Mouse (Mus musculus): ENCODE measurements around the gene Elobl. TPM values are rescaled to one million over a fixed set of nuclear protein-coding genes. Genes with fewer than 3 reads are reported as not detected.

Elobl gene
- polyA plus RNA-seq, 1 experiment from 2014 or later: not detected

DNA sequence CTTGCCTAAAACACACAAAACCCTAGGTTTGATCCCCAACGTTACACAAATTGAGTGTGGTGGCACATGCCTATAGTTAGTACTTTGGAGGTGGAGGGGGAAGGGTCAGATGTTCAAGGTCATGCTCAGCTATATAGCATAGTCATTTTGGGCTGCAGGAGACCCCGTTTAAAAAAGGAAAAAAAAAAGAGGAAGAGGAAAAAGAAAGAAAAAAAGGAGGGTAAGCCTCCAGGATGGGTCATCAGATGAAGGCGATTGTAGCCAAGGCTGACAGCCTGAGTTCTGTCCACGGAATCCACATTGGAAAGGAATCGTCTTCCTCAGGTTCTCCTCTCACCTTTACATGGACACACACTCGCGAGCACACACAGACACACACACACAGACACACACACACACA is 27.8 kb upstream of the Elobl start:
- Histone ChIP-seq H3K27ac (ENCODE audit: low read depth, low read length) (no peak overlapping the region), H3K9me3 (ENCODE audit: control insufficient read depth) (no peaks in the 10 kb centered on the region), H3K4me2 (replicated peaks; ENCODE audit: low read depth) (no peak overlapping the region), H3K4me3 (ENCODE audit: low read depth, low read length) (no peak overlapping the region), H3K4me1 (replicated peaks; ENCODE audit: control insufficient read depth, insufficient read depth, low read length) (no peaks in the 10 kb centered on the region; the same call in 1 of the 2 replicates), H3K36me3 (ENCODE audit: control insufficient read depth, insufficient read depth) (no peaks in the 10 kb centered on the region), H3K9ac (ENCODE audit: low read depth, low read length) (no peak overlapping the region), H3K27me3 (replicated peaks; ENCODE audit: control insufficient read depth, insufficient read depth, low read length) (no peaks in the 10 kb centered on the region)
- no peak for TF ChIP-seq CTCF (IDR thresholded peaks at IDR 0.05; ENCODE audit: low read depth)
- no peak for ATAC-seq
- 84% methylated on average over 7 of the region's 7 CpGs for WGBS

DNA sequence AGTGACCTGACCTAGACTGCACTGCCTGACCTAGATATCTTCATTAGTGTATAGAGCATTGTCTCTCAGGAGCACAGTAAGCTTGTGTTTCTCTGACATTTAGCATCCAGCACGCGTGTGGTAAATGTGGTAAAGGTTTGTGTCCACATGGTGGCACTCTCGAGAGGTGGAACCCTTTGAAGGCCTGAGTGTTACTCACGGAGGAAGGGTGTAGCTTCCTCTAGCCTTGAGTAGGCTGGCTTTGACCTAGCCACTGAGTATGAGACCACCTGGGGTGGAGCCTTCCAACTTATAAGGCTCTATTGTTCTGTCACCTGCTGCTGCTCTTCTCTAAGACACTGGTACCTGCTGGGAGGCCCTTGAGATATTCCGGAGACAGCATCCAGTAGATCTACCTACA is 26.9 kb upstream of the Elobl start:
- Histone ChIP-seq H3K4me2 (replicated peaks; ENCODE audit: low read depth) (no peak overlapping the region), H3K9me3 (ENCODE audit: control insufficient read depth) (no peaks in the 10 kb centered on the region), H3K27me3 (replicated peaks; ENCODE audit: control insufficient read depth, insufficient read depth, low read length) (no peaks in the 10 kb centered on the region), H3K36me3 (ENCODE audit: control insufficient read depth, insufficient read depth) (no peaks in the 10 kb centered on the region), H3K27ac (ENCODE audit: low read depth, low read length) (no peak overlapping the region), H3K9ac (ENCODE audit: low read depth, low read length) (no peak overlapping the region), H3K4me1 (replicated peaks; ENCODE audit: control insufficient read depth, insufficient read depth, low read length) (no peaks in the 10 kb centered on the region), H3K4me3 (ENCODE audit: low read depth, low read length) (no peak overlapping the region)
- WGBS: 21% methylated on average over 5 of the region's 5 CpGs
- ATAC-seq: peak; percentile 32; the same call in 1 of the 2 replicates
- TF ChIP-seq CTCF (IDR thresholded peaks at IDR 0.05; ENCODE audit: low read depth): peak; percentile 90

DNA sequence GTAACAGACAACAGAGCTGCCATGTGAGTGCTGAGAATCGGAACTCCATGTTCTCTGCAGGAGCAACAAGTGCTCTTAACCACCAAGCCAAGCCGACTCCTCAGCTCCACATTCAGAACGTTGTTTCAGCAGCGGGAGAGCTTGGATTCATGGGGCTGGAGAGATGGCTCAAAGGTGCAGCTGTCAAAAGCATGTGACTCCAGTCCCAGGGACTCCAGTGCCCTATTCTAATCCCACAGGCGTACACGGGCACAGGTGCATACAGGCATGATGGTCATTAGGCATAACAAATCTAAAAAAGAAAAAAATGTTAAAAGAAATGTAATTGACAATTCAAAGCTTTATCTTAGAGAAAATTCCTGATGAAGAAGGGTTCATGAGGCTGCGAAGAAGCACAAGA is 26.5 kb upstream of the Elobl start:
- H3K36me3 ChIP-seq (ENCODE audit: control insufficient read depth, insufficient read depth): no peaks in the 10 kb centered on the region
- no peak for ATAC-seq
- H3K4me2 ChIP-seq (replicated peaks; ENCODE audit: low read depth): no peak overlapping the region
- H3K9me3 ChIP-seq (ENCODE audit: control insufficient read depth): no peaks in the 10 kb centered on the region
- no peaks in the 10 kb centered on the region for H3K4me1 ChIP-seq (replicated peaks; ENCODE audit: control insufficient read depth, insufficient read depth, low read length)
- no peaks in the 10 kb centered on the region for H3K27me3 ChIP-seq (replicated peaks; ENCODE audit: control insufficient read depth, insufficient read depth, low read length)
- H3K9ac ChIP-seq (ENCODE audit: low read depth, low read length): no peak overlapping the region
- WGBS: 53% methylated on average over 7 of the region's 7 CpGs
- H3K27ac ChIP-seq (ENCODE audit: low read depth, low read length): no peak overlapping the region
- TF ChIP-seq CTCF (IDR thresholded peaks at IDR 0.05; ENCODE audit: low read depth): no peak
- no peak overlapping the region for H3K4me3 ChIP-seq (ENCODE audit: low read depth, low read length)

DNA sequence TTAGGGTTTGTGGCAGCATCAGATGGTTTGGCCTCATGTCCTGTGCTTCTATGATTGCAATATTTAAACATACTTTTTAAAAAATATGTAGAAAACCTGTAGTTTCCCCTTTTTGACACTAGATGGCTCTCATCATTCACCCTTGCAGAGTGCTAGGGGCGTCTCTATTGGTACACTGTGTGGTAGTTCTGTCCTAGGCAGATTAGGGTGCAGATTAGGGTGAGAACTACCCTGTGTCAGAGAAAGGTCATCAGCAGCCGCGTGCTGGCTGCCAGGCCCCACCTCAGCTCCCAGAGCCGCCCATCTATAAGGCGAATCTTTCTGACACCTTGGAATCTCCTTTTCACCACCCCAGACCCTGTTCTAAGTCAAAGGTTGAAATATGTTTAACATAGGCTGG is 22.8 kb upstream of the Elobl start:
- peak; percentile 55; the same call in 1 of the 2 replicates for ATAC-seq
- TF ChIP-seq CTCF (IDR thresholded peaks at IDR 0.05; ENCODE audit: low read depth): peak; percentile 75
- Histone ChIP-seq H3K4me1 (replicated peaks; ENCODE audit: control insufficient read depth, insufficient read depth, low read length) (no peaks in the 10 kb centered on the region), H3K27me3 (replicated peaks; ENCODE audit: control insufficient read depth, insufficient read depth, low read length) (no peaks in the 10 kb centered on the region), H3K4me3 (ENCODE audit: low read depth, low read length) (no peak overlapping the region), H3K27ac (ENCODE audit: low read depth, low read length) (no peak overlapping the region), H3K36me3 (ENCODE audit: control insufficient read depth, insufficient read depth) (peaks cover 15% of the 10 kb centered on the region; the same call in 1 of the 2 replicates), H3K4me2 (replicated peaks; ENCODE audit: low read depth) (no peak overlapping the region), H3K9me3 (ENCODE audit: control insufficient read depth) (no peaks in the 10 kb centered on the region), H3K9ac (ENCODE audit: low read depth, low read length) (no peak overlapping the region)
- 53% methylated on average over 5 of the region's 5 CpGs for WGBS

DNA sequence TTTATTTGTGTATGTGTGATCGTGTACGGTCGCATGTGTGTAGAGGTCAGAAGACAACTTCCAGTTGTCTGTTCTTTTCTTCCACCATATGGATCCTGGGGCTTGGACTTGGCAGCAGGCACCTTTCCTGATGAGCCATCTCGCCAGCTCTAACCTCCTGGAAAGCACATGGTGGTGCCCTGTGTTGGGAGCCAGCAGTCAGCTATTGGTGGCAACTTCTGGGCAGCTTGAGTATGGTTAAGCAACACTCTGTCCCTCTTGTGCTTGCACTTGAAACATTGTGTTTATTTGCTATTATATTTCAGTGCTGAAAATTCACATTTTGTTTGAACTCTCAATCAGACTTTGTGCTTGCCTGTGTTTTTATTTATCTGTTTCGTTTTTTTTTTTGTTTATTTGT is 22.2 kb upstream of the Elobl start:
- no peak for TF ChIP-seq CTCF (IDR thresholded peaks at IDR 0.05; ENCODE audit: low read depth)
- Histone ChIP-seq H3K36me3 (ENCODE audit: control insufficient read depth, insufficient read depth) (peaks cover 18% of the 10 kb centered on the region; the same call in 1 of the 2 replicates), H3K4me2 (replicated peaks; ENCODE audit: low read depth) (no peak overlapping the region), H3K9ac (ENCODE audit: low read depth, low read length) (no peak overlapping the region), H3K4me1 (replicated peaks; ENCODE audit: control insufficient read depth, insufficient read depth, low read length) (no peaks in the 10 kb centered on the region), H3K9me3 (ENCODE audit: control insufficient read depth) (no peaks in the 10 kb centered on the region), H3K27ac (ENCODE audit: low read depth, low read length) (no peak overlapping the region), H3K27me3 (replicated peaks; ENCODE audit: control insufficient read depth, insufficient read depth, low read length) (no peaks in the 10 kb centered on the region), H3K4me3 (ENCODE audit: low read depth, low read length) (no peak overlapping the region)
- WGBS: 76% methylated on average over 5 of the region's 5 CpGs
- no peak for ATAC-seq

DNA sequence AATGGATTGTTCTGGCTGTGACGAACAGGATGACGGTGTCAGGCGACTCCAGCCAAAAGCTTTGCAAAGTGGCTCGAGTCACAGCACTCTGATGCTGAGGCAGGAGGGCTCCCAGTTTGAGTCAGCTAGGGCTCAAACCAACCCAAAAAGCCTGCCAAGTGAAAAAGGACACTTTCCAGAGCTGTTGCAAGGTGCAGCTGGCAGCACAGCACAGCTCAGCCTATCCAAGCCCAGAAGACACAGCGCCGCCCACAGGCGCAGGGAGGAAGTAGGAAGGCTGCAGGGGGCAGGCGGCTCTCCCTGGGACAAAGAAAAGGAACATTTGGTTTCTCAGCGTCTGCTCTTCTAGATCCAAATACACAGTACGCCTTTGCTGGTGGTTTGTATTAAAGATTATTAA is 19.9 kb upstream of the Elobl start:
- Histone ChIP-seq H3K36me3 (ENCODE audit: control insufficient read depth, insufficient read depth) (peaks cover 29% of the 10 kb centered on the region; the same call in 1 of the 2 replicates), H3K27me3 (replicated peaks; ENCODE audit: control insufficient read depth, insufficient read depth, low read length) (no peaks in the 10 kb centered on the region), H3K9ac (ENCODE audit: low read depth, low read length) (no peak overlapping the region), H3K4me1 (replicated peaks; ENCODE audit: control insufficient read depth, insufficient read depth, low read length) (no peaks in the 10 kb centered on the region), H3K9me3 (ENCODE audit: control insufficient read depth) (no peaks in the 10 kb centered on the region), H3K4me3 (ENCODE audit: low read depth, low read length) (no peak overlapping the region), H3K4me2 (replicated peaks; ENCODE audit: low read depth) (no peak overlapping the region), H3K27ac (ENCODE audit: low read depth, low read length) (no peak overlapping the region)
- WGBS: 88% methylated on average over 10 of the region's 10 CpGs
- TF ChIP-seq CTCF (IDR thresholded peaks at IDR 0.05; ENCODE audit: low read depth): peak; percentile 24; the same call in 1 of the 2 replicates
- ATAC-seq: no peak

DNA sequence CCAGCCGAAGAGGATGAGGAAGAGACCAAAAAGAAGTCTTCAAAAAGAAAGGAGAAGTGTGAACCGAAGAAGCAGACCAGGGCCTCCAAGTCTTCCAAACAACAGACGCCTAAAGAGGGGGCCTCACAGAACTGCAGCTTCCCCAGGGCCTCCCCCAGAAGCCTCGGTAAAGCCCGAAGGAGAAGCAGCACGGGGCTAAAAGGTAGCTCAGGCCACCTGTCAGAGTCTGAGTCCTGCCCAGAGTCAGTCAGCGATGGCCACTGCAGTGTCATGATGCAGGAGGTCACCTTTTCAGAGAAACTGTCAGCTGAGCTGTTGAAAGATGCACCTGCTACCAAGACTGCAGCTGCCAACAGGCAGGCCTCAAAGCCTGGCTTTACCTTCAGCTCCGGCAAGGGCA is 14.6 kb upstream of the Elobl start:
- WGBS: 86% methylated on average over 8 of the region's 8 CpGs
- Histone ChIP-seq H3K36me3 (ENCODE audit: control insufficient read depth, insufficient read depth) (peaks cover 33% of the 10 kb centered on the region), H3K4me2 (replicated peaks; ENCODE audit: low read depth) (no peak overlapping the region), H3K4me3 (ENCODE audit: low read depth, low read length) (no peak overlapping the region), H3K27ac (ENCODE audit: low read depth, low read length) (no peak overlapping the region), H3K27me3 (replicated peaks; ENCODE audit: control insufficient read depth, insufficient read depth, low read length) (no peaks in the 10 kb centered on the region), H3K9me3 (ENCODE audit: control insufficient read depth) (no peaks in the 10 kb centered on the region), H3K4me1 (replicated peaks; ENCODE audit: control insufficient read depth, insufficient read depth, low read length) (no peaks in the 10 kb centered on the region), H3K9ac (ENCODE audit: low read depth, low read length) (no peak overlapping the region)
- TF ChIP-seq CTCF (IDR thresholded peaks at IDR 0.05; ENCODE audit: low read depth): no peak
- no peak for ATAC-seq

All from intestine, postnatal 0 days (tissue).